Mouse (Mus musculus) liver, postnatal 0 days (tissue): ENCODE measurements at regions not wholly inside any gene's neighbourhood (a gene's known extent, or its start where the extent isn't known, plus 50 kb on each side); places are given as distances from the start of the nearest gene placed in this dataset.

ENCODE experiments used
- CTCF ChIP-seq: sonication (generic); IDR thresholded peaks from 2 replicates; pipeline ENCODE4 v1.5.1; 2016; ENCODE audit warnings: antibody characterized with exemption, low read depth
- EP300 ChIP-seq: IDR thresholded peaks from 2 replicates; pipeline ENCODE4 v1.6.1; 2016; ENCODE audit warnings: antibody characterized with exemption, low read depth, mild to moderate bottlenecking

DNA sequence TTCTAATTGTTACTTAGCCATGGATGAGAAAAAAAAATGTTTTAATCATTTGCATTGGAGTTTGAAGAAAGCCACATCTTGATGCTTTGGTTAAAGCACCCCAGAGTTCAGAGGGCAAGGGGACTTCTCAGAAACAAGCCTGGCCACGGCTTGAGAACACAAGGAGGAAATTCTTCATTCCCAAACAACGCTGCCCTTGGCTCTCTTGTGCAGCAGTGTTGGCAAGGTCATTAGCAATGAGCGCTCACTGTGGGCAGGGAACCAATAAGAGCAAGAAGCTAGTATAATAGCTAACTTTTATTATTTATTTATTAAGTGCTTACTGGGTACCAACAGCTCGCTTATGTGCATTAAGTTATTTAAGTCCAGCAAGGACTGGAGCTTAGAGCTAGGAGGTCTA, 140.4 kb downstream of the Dact1 start:
- TF ChIP-seq CTCF (no peak), EP300 (no peak)
